Mouse (Mus musculus): ENCODE data around the gene Clic6. TPM values are rescaled to one million over a fixed set of nuclear protein-coding genes. Genes with fewer than 3 reads are reported as not detected.

Gene Clic6
- total and polyA plus RNA-seq, 3 experiments = under 0.01 to 0.01 TPM; not detected in 1

- no peaks in the 10 kb centered on the region for H3K9me3 ChIP-seq (replicated peaks)
Observed at GRCm38 (mm10) chr16:92465226-92465625, 20.3 kb upstream of the Clic6 start.

GRCm38 (mm10) chr16:92465642-92466526 is 19.7 kb upstream of the Clic6 start:
- TF ChIP-seq TAL1 (conservative IDR thresholded peaks at IDR 0.05; ENCODE audit: low read depth, low read length) = no peak
- no peak for TF ChIP-seq GATA1 (IDR thresholded peaks at IDR 0.05; ENCODE audit: borderline replicate concordance, low read length)
- TF ChIP-seq CTCF (IDR thresholded peaks at IDR 0.05; ENCODE audit: low read depth, low read length) = no peak
- Histone ChIP-seq H3K36me3 (replicated peaks) (peaks cover 28% of the 10 kb centered on the region), H3K4me3 (ENCODE audit: low read depth, low read length) (peak overlapping the region; percentile 86), H3K27me3 (ENCODE audit: insufficient read depth, low read length) (peaks cover 9% of the 10 kb centered on the region; the same call in 1 of the 2 replicates), H3K4me1 (ENCODE audit: insufficient read depth, low read depth, low read length) (peaks cover 59% of the 10 kb centered on the region), H3K9me3 (replicated peaks) (no peaks in the 10 kb centered on the region)
- ATAC-seq (ENCODE audit: extremely low read depth, insufficient number of reproducible peaks, low FRiP score, poor library complexity, severe bottlenecking) (peak; percentile 96), DNase-seq (ENCODE audit: low spot score) (peak; percentile 80)

More at GRCm38 (mm10) chr16:92465226-92465625, 20.3 kb upstream of the Clic6 start:
- DNase-seq (ENCODE audit: low spot score) = no peak
- ATAC-seq (ENCODE audit: extremely low read depth, insufficient number of reproducible peaks, low FRiP score, poor library complexity, severe bottlenecking) = no peak
- Histone ChIP-seq H3K36me3 (replicated peaks) (peaks cover 29% of the 10 kb centered on the region), H3K27me3 (ENCODE audit: insufficient read depth, low read length) (peaks cover 9% of the 10 kb centered on the region; the same call in 1 of the 2 replicates), H3K4me3 (ENCODE audit: low read depth, low read length) (peak overlapping the region; percentile 86), H3K4me1 (ENCODE audit: insufficient read depth, low read depth, low read length) (peaks cover 60% of the 10 kb centered on the region)
- TF ChIP-seq POLR2AphosphoS5 (IDR thresholded peaks at IDR 0.05; ENCODE audit: insufficient replicate concordance, low read depth, low read length) = no peak
- no peak for TF ChIP-seq GATA2 (IDR thresholded peaks at IDR 0.05; ENCODE audit: borderline replicate concordance, low read depth, low read length)

- no peak for ATAC-seq (ENCODE audit: extremely low read depth, insufficient number of reproducible peaks, low FRiP score, poor library complexity, severe bottlenecking)
- no peak for TF ChIP-seq GATA1 (IDR thresholded peaks at IDR 0.05; ENCODE audit: borderline replicate concordance, low read length)
- no peak for TF ChIP-seq POLR2AphosphoS5 (IDR thresholded peaks at IDR 0.05; ENCODE audit: insufficient replicate concordance, low read depth, low read length)
- TF ChIP-seq GATA2 (IDR thresholded peaks at IDR 0.05; ENCODE audit: borderline replicate concordance, low read depth, low read length) = no peak
- TF ChIP-seq TAL1 (conservative IDR thresholded peaks at IDR 0.05; ENCODE audit: low read depth, low read length) = no peak
- no peak for TF ChIP-seq CTCF (IDR thresholded peaks at IDR 0.05; ENCODE audit: low read depth, low read length)
- no peak overlapping the region for H3K4me3 ChIP-seq (ENCODE audit: low read depth, low read length)
- no peak for DNase-seq (ENCODE audit: low spot score)
- peaks cover 49% of the 10 kb centered on the region for H3K4me1 ChIP-seq (ENCODE audit: insufficient read depth, low read depth, low read length)
- peaks cover 9% of the 10 kb centered on the region; the same call in 1 of the 2 replicates for H3K27me3 ChIP-seq (ENCODE audit: insufficient read depth, low read length)
- H3K9me3 ChIP-seq (replicated peaks) = no peaks in the 10 kb centered on the region
- peaks cover 17% of the 10 kb centered on the region for H3K36me3 ChIP-seq (replicated peaks)
Observed at GRCm38 (mm10) chr16:92467041-92467440, 18.5 kb upstream of the Clic6 start.

GRCm38 (mm10) chr16:92468459-92468858 is 17.1 kb upstream of the Clic6 start:
- DNase-seq (ENCODE audit: low spot score) (no peak), ATAC-seq (ENCODE audit: extremely low read depth, insufficient number of reproducible peaks, low FRiP score, poor library complexity, severe bottlenecking) (no peak)
- Histone ChIP-seq H3K36me3 (replicated peaks) (peaks cover 5% of the 10 kb centered on the region), H3K9me3 (replicated peaks) (no peaks in the 10 kb centered on the region), H3K4me1 (ENCODE audit: insufficient read depth, low read depth, low read length) (peaks cover 41% of the 10 kb centered on the region), H3K4me3 (ENCODE audit: low read depth, low read length) (no peak overlapping the region), H3K27me3 (ENCODE audit: insufficient read depth, low read length) (peaks cover 9% of the 10 kb centered on the region; the same call in 1 of the 2 replicates)
- TF ChIP-seq POLR2AphosphoS5 (IDR thresholded peaks at IDR 0.05; ENCODE audit: insufficient replicate concordance, low read depth, low read length) (no peak), GATA1 (IDR thresholded peaks at IDR 0.05; ENCODE audit: borderline replicate concordance, low read length) (no peak), GATA2 (IDR thresholded peaks at IDR 0.05; ENCODE audit: borderline replicate concordance, low read depth, low read length) (no peak), TAL1 (conservative IDR thresholded peaks at IDR 0.05; ENCODE audit: low read depth, low read length) (no peak), CTCF (IDR thresholded peaks at IDR 0.05; ENCODE audit: low read depth, low read length) (no peak)

DNA sequence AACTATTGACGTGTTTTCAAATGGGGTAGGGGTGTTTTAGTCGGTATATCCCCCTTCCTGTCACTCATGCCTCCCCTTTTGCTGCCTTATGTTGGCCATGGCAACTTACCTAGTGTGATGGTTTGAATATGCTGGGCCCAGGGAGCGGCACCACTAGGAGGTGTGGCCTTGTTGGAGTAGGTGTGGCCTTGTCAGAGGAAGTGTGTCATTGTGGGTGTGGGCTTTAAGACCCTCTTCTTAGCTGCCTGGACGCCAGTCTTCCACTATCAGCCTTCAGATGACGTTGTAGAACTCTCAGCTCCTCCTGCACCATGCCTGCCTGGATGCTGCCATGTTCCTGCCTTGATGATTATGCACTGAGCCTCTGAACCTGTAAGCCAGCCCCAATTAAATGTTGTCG is 14.8 kb upstream of the Clic6 start, which contains the start of gene Rcan1:
Gene Rcan1, minus strand, starts transcription at position 162 of the 400 bp plus-strand sequence.
- Histone ChIP-seq H3K4me3 (ENCODE audit: low read depth, low read length) (no peak within 1 kb of the TSS), H3K36me3 (replicated peaks) (no peaks in the 10 kb centered on the region), H3K4me1 (ENCODE audit: insufficient read depth, low read depth, low read length) (peaks cover 28% of the 10 kb centered on the region), H3K9me3 (replicated peaks) (no peaks in the 10 kb centered on the region), H3K27me3 (ENCODE audit: insufficient read depth, low read length) (peaks cover 9% of the 10 kb centered on the region)
- ATAC-seq (ENCODE audit: extremely low read depth, insufficient number of reproducible peaks, low FRiP score, poor library complexity, severe bottlenecking) = no peak
- no peak for DNase-seq (ENCODE audit: low spot score)
- TF ChIP-seq GATA2 (IDR thresholded peaks at IDR 0.05; ENCODE audit: borderline replicate concordance, low read depth, low read length) (no peak), POLR2AphosphoS5 (IDR thresholded peaks at IDR 0.05; ENCODE audit: insufficient replicate concordance, low read depth, low read length) (no peak), TAL1 (conservative IDR thresholded peaks at IDR 0.05; ENCODE audit: low read depth, low read length) (no peak), GATA1 (IDR thresholded peaks at IDR 0.05; ENCODE audit: borderline replicate concordance, low read length) (no peak), CTCF (IDR thresholded peaks at IDR 0.05; ENCODE audit: low read depth, low read length) (no peak)

- Histone ChIP-seq H3K27me3 (ENCODE audit: insufficient read depth, low read length) (peaks cover 18% of the 10 kb centered on the region), H3K4me1 (ENCODE audit: insufficient read depth, low read depth, low read length) (peaks cover 21% of the 10 kb centered on the region), H3K4me3 (ENCODE audit: low read depth, low read length) (no peak overlapping the region), H3K36me3 (replicated peaks) (no peaks in the 10 kb centered on the region), H3K9me3 (replicated peaks) (no peaks in the 10 kb centered on the region)
- TF ChIP-seq GATA2 (IDR thresholded peaks at IDR 0.05; ENCODE audit: borderline replicate concordance, low read depth, low read length) (no peak), TAL1 (conservative IDR thresholded peaks at IDR 0.05; ENCODE audit: low read depth, low read length) (no peak), CTCF (IDR thresholded peaks at IDR 0.05; ENCODE audit: low read depth, low read length) (no peak), GATA1 (IDR thresholded peaks at IDR 0.05; ENCODE audit: borderline replicate concordance, low read length) (no peak), POLR2AphosphoS5 (IDR thresholded peaks at IDR 0.05; ENCODE audit: insufficient replicate concordance, low read depth, low read length) (no peak)
- no peak for ATAC-seq (ENCODE audit: extremely low read depth, insufficient number of reproducible peaks, low FRiP score, poor library complexity, severe bottlenecking)
- no peak for DNase-seq (ENCODE audit: low spot score)
Observed at GRCm38 (mm10) chr16:92472898-92473297, 12.6 kb upstream of the Clic6 start.

Measured in G1E (cell line).